Mouse (Mus musculus) liver, postnatal 0 days (tissue): ENCODE data around the gene Pgam2. TPM values are rescaled to one million over a fixed set of nuclear protein-coding genes. Genes with fewer than 3 reads are reported as not detected.

Experiments used
- ATAC-seq: fragments of 200-750 bp; cut with Nextera tagmentation; 2 replicates; pipeline ENCODE4 v1.8.0; 2017; ENCODE audit warnings: mild to moderate bottlenecking, moderate library complexity
- DNase-seq: peaks from one replicate; pipeline ENCODE4 v3.0.0-alpha.2; 2016
- H3K27ac ChIP-seq: fragments of 300-500 bp; sonication (generic); 2 replicates; pipeline ENCODE4 v1.5.1; 2014; ENCODE audit warnings: antibody characterized with exemption, moderate library complexity, mild to moderate bottlenecking, low read depth
- H3K27me3 ChIP-seq: fragments of 300-500 bp; sonication (generic); 2 replicates; pipeline ENCODE4 v1.6.1; 2014; ENCODE audit warnings: low read length, control low read depth, mixed read lengths; ENCODE audit not compliant: insufficient read depth
- H3K36me3 ChIP-seq: fragments of 300-500 bp; sonication (generic); replicated peaks from 2 replicates; pipeline ENCODE4 v1.6.1; 2014; ENCODE audit warnings: mild to moderate bottlenecking, control low read depth, low read length, moderate library complexity, mixed read lengths; ENCODE audit not compliant: insufficient read depth
- H3K4me1 ChIP-seq: fragments of 300-500 bp; sonication (generic); 2 replicates; pipeline ENCODE4 v1.6.1; 2014; ENCODE audit warnings: antibody characterized with exemption, mild to moderate bottlenecking, control low read depth; ENCODE audit not compliant: insufficient read depth
- H3K4me2 ChIP-seq: fragments of 300-500 bp; sonication (generic); 2 replicates; pipeline ENCODE4 v1.6.1; 2014; ENCODE audit warnings: low read depth, mild to moderate bottlenecking, low read length, moderate library complexity, mixed read lengths
- H3K4me3 ChIP-seq: fragments of 300-500 bp; sonication (generic); 2 replicates; pipeline ENCODE4 v1.5.1; 2014; ENCODE audit warnings: low read depth, low read length
- H3K9ac ChIP-seq: fragments of 300-500 bp; sonication (generic); replicated peaks from 2 replicates; pipeline ENCODE4 v1.6.1; 2014; ENCODE audit warnings: mild to moderate bottlenecking, moderate library complexity
- H3K9me3 ChIP-seq: fragments of 300-500 bp; sonication (generic); 2 replicates; pipeline ENCODE4 v1.6.1; 2016; ENCODE audit warnings: mild to moderate bottlenecking, control low read depth, low read length, mixed read lengths
- CTCF ChIP-seq: sonication (generic); IDR thresholded peaks from 2 replicates; pipeline ENCODE4 v1.5.1; 2016; ENCODE audit warnings: antibody characterized with exemption, low read depth
- EP300 ChIP-seq: IDR thresholded peaks from 2 replicates; pipeline ENCODE4 v1.6.1; 2016; ENCODE audit warnings: antibody characterized with exemption, low read depth, mild to moderate bottlenecking
- WGBS: fragments of 180-500 bp; shearing (Covaris S2); extraction: QIAGEN DNeasy Blood & Tissue Kit; methylation state at CpG from one replicate; pipeline ENCODE4 v1.1.7; 2014; ENCODE audit not compliant: insufficient replicate concordance; 5-methylcytosine and 5-hydroxymethylcytosine counted together
- polyA plus RNA-seq: library from polyadenylated mRNA; unstranded; fragments of >200 nt; fragmentation: Nextera tagmentation; extraction: Ambion mirVana; gene quantifications from 2 replicates; pipeline ENCODE4 v1.2.1, GENCODE M21; 2015

The Pgam2 gene
- polyA plus RNA-seq, 1 experiment from 2014 or later = 1.1 TPM

- no peak for ATAC-seq
- TF ChIP-seq CTCF = no peak
- Histone ChIP-seq H3K27ac (peak overlapping the region; percentile 62; the same call in 1 of the 2 replicates), H3K27me3 (no peaks in the 10 kb centered on the region), H3K4me1 (peaks cover 17% of the 10 kb centered on the region), H3K9me3 (no peaks in the 10 kb centered on the region), H3K4me2 (no peak overlapping the region), H3K9ac (no peak overlapping the region), H3K36me3 (peaks cover 20% of the 10 kb centered on the region), H3K4me3 (no peak overlapping the region)
- WGBS = 86% methylated on average over 7 of the region's 7 CpGs
- DNase-seq = no peak
Observed at GRCm38 (mm10) chr11:5835057-5835456, 31.5 kb upstream of the Pgam2 start.

- no peak for ATAC-seq
- WGBS = 79% methylated on average over 9 of the region's 9 CpGs
Observed at GRCm38 (mm10) chr11:5834506-5834905, 31.0 kb upstream of the Pgam2 start.

GRCm38 (mm10) chr11:5829327-5829726, 25.8 kb upstream of the Pgam2 start:
- Histone ChIP-seq H3K9ac (no peak overlapping the region), H3K36me3 (peaks cover 32% of the 10 kb centered on the region), H3K4me2 (no peak overlapping the region), H3K27me3 (no peaks in the 10 kb centered on the region), H3K9me3 (no peaks in the 10 kb centered on the region), H3K4me1 (peaks cover 3% of the 10 kb centered on the region; the same call in 1 of the 2 replicates), H3K27ac (no peak overlapping the region), H3K4me3 (no peak overlapping the region)
- 73% methylated on average over 11 of the region's 12 CpGs for WGBS
- TF ChIP-seq EP300 (no peak), CTCF (no peak)
- ATAC-seq (no peak), DNase-seq (no peak)

More at GRCm38 (mm10) chr11:5834506-5834905, 31.0 kb upstream of the Pgam2 start:
- Histone ChIP-seq H3K4me2 (no peak overlapping the region), H3K9me3 (no peaks in the 10 kb centered on the region), H3K27ac (peak overlapping the region; percentile 62; the same call in 1 of the 2 replicates), H3K9ac (no peak overlapping the region), H3K36me3 (peaks cover 21% of the 10 kb centered on the region), H3K27me3 (no peaks in the 10 kb centered on the region), H3K4me1 (peaks cover 17% of the 10 kb centered on the region), H3K4me3 (no peak overlapping the region)
- TF ChIP-seq EP300 = no peak
- TF ChIP-seq CTCF = no peak
- no peak for DNase-seq

DNA sequence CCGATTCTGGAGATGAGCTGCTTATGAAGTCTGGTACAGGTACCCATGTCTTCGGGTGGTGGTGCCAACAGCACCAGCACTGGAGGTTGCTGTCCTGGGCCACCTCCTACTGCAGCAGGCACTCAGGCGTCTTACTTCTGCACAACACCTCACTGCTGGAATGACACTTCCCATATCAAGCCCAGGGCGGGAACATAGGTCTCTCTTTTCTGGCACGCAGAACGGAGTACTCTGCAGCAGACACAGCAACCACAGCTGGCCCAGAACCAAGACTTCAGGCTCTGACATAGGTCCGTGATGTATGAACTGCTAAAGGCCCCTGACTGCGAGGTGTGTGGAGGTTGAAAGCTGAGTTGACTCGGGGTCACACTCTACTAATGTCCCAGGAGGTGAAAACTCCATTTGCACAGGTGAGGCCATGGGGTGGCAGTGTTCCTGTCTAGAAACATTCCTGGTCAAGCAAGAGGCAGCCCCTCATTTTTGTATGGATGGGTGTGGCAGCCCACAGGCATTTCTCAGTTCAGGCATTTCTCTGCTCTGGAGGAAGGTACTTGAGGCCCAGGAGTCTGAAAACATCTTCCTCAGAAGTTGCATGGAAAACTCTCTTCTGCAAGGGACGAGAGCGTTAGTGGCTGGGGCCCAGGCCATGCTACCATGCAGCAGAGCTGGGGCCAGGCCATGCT, 25.1 kb upstream of the Pgam2 start:
- no peaks in the 10 kb centered on the region for H3K9me3 ChIP-seq
- no peak for ATAC-seq
- H3K27ac ChIP-seq = no peak overlapping the region
- H3K36me3 ChIP-seq = peaks cover 31% of the 10 kb centered on the region
- no peak overlapping the region for H3K9ac ChIP-seq
- H3K27me3 ChIP-seq = no peaks in the 10 kb centered on the region
- no peak overlapping the region for H3K4me2 ChIP-seq
- H3K4me1 ChIP-seq = peaks cover 3% of the 10 kb centered on the region; the same call in 1 of the 2 replicates
- no peak for DNase-seq
- no peak for TF ChIP-seq CTCF
- no peak for TF ChIP-seq EP300
- WGBS = 85% methylated on average over 11 of the region's 11 CpGs
- H3K4me3 ChIP-seq = no peak overlapping the region

GRCm38 (mm10) chr11:5827931-5828330, 24.4 kb upstream of the Pgam2 start:
- no peaks in the 10 kb centered on the region for H3K27me3 ChIP-seq
- ATAC-seq = no peak
- no peak for TF ChIP-seq CTCF
- no peak for TF ChIP-seq EP300
- no peak overlapping the region for H3K27ac ChIP-seq
- H3K4me3 ChIP-seq = no peak overlapping the region
- no peak overlapping the region for H3K9ac ChIP-seq
- peaks cover 3% of the 10 kb centered on the region; the same call in 1 of the 2 replicates for H3K4me1 ChIP-seq
- no peak for DNase-seq
- peaks cover 29% of the 10 kb centered on the region for H3K36me3 ChIP-seq
- 72% methylated on average over 5 of the region's 5 CpGs for WGBS
- H3K4me2 ChIP-seq = no peak overlapping the region
- no peaks in the 10 kb centered on the region for H3K9me3 ChIP-seq

DNA sequence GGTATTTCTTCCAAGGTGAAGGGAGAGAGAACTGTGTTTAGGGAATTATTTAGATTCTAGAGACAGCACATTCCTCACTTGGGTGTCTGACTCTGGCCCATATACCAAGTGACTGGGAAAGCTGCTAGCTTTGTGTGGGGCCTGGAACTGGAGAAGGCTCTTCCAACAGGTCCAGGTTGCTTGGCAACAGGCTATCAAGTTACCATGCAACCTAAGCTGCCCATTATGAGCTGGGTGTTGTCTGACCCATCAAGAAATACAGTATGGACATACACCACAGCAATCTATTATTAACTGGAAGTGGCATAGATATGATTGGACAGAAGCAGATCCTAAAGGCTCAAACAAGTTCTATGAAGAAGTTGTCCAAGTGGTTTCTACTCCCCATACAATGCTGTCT, 21.9 kb upstream of the Pgam2 start:
- TF ChIP-seq EP300 (no peak), CTCF (no peak)
- no peak overlapping the region for H3K27ac ChIP-seq
- H3K27me3 ChIP-seq = no peaks in the 10 kb centered on the region
- peaks cover 16% of the 10 kb centered on the region; the same call in 1 of the 2 replicates for H3K36me3 ChIP-seq
- no peaks in the 10 kb centered on the region for H3K9me3 ChIP-seq
- ATAC-seq (no peak), DNase-seq (no peak)
- no peak overlapping the region for H3K9ac ChIP-seq
- H3K4me3 ChIP-seq = no peak overlapping the region
- no peak overlapping the region for H3K4me2 ChIP-seq
- H3K4me1 ChIP-seq = no peaks in the 10 kb centered on the region; the same call in 1 of the 2 replicates

DNA sequence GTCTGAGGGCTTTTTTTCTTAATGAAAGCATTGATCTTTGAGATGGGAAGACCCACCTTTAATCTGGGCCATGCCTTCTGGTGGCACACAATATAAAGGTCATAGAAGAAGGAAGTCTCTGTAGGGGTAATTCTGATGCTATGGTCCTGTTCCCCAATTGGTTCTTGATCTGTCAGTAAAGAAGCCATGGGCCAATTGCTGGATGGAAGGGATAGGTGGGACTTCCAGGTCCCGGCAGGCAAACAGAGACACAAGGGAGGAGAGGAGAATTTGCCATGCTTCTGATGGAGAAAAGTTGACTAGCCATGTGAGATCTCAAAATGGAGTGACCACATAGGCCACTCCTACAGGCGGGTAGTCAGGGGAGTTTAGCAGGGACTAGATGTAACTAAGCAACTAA, 15.7 kb upstream of the Pgam2 start:
- ATAC-seq = no peak
- H3K4me3 ChIP-seq = no peak overlapping the region
- H3K4me2 ChIP-seq = no peak overlapping the region
- 52% methylated on average over 2 of the region's 2 CpGs for WGBS
- no peak overlapping the region for H3K9ac ChIP-seq
- H3K4me1 ChIP-seq = no peaks in the 10 kb centered on the region
- no peaks in the 10 kb centered on the region for H3K9me3 ChIP-seq
- no peak overlapping the region for H3K27ac ChIP-seq
- H3K27me3 ChIP-seq = no peaks in the 10 kb centered on the region
- no peaks in the 10 kb centered on the region for H3K36me3 ChIP-seq
- no peak for DNase-seq
- TF ChIP-seq CTCF = no peak
- no peak for TF ChIP-seq EP300
